Mouse (Mus musculus) ES-Bruce4 (cell line): ENCODE data around the gene Wdr70.

Experiments used
- CTCF ChIP-seq: IDR thresholded peaks from one replicate; pipeline ENCODE4 v1.8.1; 2011; ENCODE audit warnings: low read depth, low read length
- POLR2A ChIP-seq: IDR thresholded peaks from one replicate; pipeline ENCODE4 v1.8.1; 2011; ENCODE audit warnings: low read length; ENCODE audit not compliant: insufficient read depth

DNA sequence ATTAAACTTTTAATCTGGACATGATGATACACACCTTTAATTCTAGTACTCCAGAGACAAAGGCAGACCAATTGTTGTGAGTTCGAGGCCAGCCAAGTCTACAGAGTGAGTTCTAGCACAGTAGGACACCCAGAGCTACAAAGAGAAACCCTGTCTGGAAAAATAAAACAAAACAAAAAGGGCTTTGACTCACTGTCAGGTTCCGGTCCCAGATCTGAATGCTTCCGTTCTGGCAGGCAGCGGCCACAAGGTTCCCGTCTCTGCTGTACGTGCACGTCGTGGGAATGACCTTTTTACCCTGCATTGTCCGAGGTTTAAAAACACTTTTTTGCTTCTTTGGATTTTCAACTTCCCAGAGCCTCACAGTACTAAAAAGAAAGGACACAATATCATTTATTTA is 122.2 kb downstream of the Wdr70 start:
- TF ChIP-seq POLR2A (no peak), CTCF (no peak)
